13 mouse cellular contexts compared by ENCODE assay signal in genomic region chr12:106377761-106378160, GRCm38 (mm10).
"Had no signal": no experiment of that assay in that cellular context is flagged by ENCODE, and none has a peak within 500 bp of the region (broad histone marks: within the 10 kb centered on the region; RNA-seq: fewer than 3 reads in every experiment).

No protein-coding gene starts in this region.

- H3K27me3 ChIP-seq: neural tube, embryonic 12.5 days had no signal

- H3K36me3 ChIP-seq: limb, embryonic 13.5 days; neural tube, embryonic 12.5 days had no signal

- H3K9ac ChIP-seq: limb, embryonic 13.5 days; liver, embryonic 14.5 days had no signal

- H3K9me3 ChIP-seq: limb, embryonic 13.5 days; neural tube, embryonic 12.5 days had no signal

- DNase-seq: kidney, adult 8-10 months; kidney, postnatal 25 days; layer of hippocampus, adult 9-11 months; left cerebral cortex, postnatal 4 days; lung, adult 18-20 months; right cerebral cortex, postnatal 4 days; spleen, adult 18-20 months; thymus, adult 2 months; thymus, postnatal 25 days had no signal

- H3K27ac ChIP-seq: limb, embryonic 13.5 days; liver, embryonic 14.5 days; neural tube, embryonic 12.5 days had no signal

- H3K4me3 ChIP-seq: limb, embryonic 13.5 days; myocyte had no signal
